Mouse (Mus musculus): ENCODE data around the gene Col13a1.

Col13a1 gene

DNA sequence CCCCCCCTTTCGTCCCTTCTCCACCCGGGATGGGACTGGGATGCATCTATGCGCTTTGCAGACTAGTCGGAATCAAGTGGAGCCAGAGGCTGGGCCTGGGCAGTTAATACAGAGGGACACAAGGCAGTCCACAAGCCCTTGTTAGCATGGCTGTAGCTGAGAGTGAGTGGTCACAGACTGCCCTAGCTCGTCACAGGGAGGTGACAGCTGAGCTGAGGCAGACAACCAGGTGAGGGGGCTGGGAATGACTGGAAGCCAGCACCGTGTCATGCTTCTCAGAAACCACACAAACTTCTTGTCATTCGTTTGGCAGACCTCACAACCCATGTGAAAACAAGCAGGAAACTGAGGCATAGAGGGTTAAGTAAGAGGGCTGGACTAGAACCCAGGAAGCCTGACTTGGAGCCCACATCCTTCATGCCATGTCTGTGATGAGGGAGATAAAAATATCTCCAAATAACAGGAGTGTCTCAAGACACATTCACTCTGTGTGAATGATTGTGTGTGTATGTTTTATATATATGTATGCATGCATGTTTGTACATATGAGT is 10.8 kb downstream of the Col13a1 start:
- DNase-seq (ENCODE audit: low spot score) = no peak

DNA sequence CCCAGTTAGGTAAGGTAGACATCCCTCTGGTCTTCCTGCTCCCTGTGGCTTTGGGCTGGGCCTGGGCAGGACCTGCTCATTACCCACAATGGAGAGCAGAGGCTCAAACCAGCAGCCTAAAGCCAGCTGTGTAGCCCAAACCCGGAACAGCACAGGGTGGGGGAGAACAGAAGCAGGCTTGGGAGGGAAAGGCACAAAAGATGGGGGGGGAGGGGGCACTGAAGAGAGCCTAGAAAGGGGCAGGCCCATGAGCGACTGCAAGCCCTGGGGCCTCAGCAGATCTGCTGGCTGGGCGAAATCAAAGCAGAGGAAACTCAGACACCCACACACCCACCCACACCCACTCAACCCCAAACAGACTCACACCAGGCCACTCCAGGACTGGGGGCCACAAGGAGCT is 11.7 kb downstream of the Col13a1 start:
- DNase-seq (ENCODE audit: low spot score) = no peak

DNA sequence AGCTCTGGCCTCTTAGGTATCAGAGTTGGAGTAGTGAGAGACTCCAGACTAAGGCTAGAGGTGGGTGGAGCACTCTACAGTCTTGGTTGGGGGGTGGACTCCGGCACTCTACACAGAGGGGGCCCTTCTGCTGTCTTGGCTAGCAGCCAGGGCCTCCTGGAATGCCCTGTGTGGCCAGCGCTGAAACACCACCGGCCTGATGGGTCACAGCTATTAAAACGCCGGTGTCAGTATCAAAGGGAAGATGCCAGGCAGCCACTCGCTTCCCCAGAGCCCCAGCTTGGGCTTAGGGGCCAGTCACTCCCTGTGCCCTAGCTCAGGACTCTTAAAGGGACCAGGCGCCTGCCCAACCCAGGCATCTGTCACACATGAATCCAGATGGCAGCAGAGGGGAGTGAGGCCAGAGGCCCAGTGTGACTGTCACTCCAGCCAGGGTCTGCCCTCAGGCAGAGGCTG is 13.5 kb downstream of the Col13a1 start:
- DNase-seq (ENCODE audit: low spot score) = peak; percentile 54

DNA sequence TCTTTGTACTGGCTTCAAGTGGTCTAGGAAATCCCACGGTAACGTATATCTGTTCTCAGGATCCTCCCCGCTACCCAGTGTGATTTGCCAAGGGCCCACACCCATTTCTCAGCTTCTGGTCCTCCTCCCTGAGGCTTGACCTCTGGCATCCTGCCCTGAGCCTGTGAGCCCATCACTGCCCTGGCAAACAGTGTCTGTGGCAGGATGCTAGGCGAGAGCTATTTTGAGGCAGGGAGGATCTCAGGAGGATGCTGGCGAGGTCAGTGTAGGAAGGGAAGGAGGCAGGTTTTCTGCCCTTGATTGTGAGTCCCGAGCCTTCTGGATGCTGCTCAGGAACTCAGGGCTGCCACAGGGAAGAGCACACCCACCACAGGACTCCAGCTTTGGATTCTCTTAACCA is 22.2 kb downstream of the Col13a1 start:
- no peak for DNase-seq (ENCODE audit: low spot score)

DNA sequence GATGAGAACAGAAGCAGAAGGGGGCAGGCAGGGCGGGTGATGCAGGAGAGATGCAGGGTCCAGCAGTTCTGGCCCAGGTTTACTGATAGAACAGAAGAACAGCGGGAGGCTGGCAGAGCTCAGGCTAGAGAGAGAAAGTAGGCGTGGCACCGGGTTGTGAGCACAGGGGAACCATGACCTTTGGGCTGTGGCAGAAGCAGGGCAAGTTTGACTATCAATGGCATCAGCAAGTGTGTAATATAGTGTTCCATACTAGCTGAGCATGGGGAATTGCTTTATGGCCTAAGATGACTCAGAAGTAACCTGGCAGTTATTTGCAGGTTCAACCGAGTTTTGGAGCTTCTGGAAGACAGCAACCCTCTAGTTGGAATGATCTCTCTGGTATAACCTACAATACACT is 25.0 kb downstream of the Col13a1 start:
- DNase-seq (ENCODE audit: low spot score) = no peak

DNA sequence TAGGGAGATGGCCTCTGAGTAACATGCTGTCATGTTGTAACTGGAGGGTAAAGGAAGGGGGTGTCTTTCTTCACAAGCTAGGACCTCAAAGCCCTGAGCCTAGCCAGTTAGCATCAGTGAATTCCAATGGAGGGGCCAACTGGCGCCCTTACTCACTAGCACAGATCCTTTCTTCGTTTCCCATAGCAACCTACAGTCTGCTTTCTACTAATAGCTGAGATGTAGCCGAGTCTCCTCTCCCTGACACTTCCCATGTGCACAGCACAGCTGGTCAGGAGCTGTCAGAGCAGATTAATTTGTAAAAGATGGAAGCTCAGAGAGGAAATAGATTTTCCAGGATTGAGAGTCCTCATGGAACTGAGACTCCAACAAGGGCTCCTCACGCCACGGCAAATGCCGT is 29.4 kb downstream of the Col13a1 start:
- no peak for DNase-seq (ENCODE audit: low spot score)

DNA sequence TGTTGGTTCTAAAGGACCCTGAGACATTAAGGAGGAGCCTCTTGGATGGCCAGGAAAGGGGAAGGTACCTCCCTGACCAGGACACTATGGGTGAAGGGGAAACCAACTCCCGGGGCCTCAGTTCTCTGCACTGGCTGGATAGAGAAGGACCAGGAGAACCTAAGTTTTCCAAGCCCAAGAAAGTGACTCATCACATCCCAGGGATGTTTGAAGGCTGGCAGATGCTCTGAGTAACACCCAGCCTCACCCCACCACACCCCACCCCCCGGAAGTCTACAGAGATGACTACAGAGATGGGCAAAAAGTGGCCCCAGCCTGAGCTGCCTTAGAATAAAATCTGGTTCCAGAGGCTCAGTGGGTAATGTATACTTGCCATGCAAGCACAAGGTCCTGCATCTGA is 34.5 kb downstream of the Col13a1 start:
- peak; percentile 36 for DNase-seq (ENCODE audit: low spot score)

DNA sequence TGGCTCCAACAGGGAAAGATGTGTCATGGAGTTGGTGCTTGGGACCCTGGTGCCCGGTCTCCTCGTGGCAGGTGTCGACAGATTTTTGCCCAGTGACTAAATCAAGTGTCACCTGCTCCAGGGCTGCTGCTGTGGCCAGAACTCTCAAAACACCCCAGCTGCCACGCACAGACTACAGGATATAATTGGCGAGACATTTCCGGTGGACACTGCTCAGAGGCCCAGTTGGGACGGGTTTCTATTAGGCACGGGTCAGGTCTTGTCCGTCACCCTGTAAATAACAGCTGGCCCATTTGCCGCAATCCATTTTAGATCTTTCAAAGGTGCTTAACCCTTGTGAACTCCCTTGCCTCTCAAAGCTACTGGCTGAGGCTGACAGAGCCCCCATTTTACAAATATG is 35.4 kb downstream of the Col13a1 start:
- DNase-seq (ENCODE audit: low spot score) = no peak

DNA sequence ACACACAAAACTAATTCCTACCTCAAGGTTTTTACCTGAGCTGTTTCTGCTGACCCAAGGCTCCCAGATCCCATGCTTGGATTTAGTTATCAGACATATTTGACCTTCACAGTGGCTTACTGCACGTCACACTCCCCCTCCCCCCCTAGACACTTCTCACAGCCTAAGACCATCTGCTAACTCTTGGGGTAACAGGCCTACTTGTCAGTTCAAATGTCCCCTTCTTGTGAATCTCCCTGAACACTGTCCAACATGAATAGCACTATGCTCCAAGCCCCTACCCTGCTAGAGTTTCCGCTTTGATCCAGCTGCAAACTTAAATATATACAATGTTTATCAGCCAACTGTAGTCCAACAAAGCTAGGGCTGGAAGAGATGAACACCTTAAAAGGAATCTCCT is 36.2 kb downstream of the Col13a1 start:
- DNase-seq (ENCODE audit: low spot score) = no peak

DNA sequence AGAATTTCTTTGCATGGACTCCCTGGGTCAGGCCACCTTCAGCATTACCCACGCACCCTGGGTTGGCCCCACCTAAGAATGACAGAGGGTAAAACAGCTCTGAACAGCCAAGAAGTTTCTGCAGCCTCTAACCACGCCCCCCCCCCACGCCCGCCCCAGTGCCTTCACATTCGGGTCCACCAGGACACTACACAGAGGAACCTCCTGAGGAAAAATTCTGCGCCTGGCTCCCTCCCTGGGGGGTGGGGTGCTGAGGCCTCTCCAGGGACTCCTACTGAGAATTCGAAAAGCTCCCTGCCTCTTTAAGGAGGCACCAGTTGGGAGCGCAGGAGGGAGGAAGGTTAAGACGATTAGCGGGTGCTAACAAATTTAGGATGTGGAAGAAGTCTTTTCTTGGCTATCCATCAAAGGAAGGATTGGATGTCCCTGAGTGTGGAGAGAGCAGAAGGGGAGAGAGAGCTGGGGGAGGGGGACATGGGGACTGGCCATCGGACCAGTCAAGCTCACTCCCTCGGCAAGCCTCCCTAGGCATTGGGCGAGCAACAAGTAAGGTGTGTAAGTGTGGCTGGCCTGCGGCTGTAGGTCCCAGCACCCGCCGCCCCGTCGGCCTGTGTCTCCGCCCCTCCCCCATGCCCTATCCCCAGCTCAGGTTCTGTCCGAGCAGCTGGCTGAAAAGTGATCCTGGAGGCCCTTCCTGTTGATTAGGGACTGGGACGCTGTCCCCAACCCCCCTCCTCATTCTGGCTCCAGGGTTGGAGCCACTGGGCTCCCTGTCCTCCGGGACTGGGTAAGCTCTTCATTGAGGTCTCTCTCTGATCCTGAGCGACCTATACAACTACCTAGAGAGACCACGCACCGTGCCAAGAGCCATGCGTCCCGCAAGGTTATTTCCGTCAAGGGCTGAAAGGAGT is 42.4 kb downstream of the Col13a1 start:
- DNase-seq (ENCODE audit: low spot score) = peak; percentile 59

DNA sequence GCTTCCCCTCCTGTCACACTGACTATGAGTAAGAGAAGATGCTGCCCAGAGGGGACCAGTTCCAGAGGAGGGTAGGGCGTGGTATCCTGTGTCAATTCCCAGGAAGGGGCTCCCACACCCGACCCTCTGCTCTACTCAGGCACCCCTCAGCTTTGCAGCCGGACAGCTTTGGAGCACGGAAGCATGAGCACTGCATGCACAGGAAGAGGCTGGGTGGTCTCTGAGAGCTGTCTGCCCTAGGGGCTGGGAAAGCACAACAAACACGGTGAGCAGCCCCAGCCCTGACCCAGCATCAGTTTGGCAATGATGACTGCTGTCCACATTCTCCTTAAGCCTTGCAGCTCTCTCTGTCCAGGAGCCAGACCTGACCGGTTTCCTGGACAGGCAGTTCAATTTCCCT is 47.2 kb downstream of the Col13a1 start:
- no peak for DNase-seq (ENCODE audit: low spot score)

DNA sequence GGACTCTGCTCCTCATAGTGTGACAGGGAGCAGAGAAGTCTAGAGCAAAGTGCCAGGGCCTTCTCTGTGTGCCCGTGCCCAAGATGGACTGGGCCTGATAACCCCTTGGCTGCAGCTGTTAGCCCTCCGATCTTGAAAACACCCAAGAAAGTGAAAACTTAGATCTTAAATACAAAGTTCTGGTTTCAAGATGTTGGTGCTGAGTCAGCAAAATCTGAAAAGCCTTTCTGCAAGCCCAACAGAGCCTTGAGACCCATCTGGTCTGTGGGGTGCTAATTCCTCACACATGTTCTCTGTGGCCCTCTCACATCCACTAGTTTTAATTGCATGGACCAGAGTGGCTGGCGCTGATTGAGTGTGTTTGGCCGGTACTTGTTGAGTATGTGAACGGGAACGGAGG is 49.0 kb downstream of the Col13a1 start:
- no peak for DNase-seq (ENCODE audit: low spot score)

DNA sequence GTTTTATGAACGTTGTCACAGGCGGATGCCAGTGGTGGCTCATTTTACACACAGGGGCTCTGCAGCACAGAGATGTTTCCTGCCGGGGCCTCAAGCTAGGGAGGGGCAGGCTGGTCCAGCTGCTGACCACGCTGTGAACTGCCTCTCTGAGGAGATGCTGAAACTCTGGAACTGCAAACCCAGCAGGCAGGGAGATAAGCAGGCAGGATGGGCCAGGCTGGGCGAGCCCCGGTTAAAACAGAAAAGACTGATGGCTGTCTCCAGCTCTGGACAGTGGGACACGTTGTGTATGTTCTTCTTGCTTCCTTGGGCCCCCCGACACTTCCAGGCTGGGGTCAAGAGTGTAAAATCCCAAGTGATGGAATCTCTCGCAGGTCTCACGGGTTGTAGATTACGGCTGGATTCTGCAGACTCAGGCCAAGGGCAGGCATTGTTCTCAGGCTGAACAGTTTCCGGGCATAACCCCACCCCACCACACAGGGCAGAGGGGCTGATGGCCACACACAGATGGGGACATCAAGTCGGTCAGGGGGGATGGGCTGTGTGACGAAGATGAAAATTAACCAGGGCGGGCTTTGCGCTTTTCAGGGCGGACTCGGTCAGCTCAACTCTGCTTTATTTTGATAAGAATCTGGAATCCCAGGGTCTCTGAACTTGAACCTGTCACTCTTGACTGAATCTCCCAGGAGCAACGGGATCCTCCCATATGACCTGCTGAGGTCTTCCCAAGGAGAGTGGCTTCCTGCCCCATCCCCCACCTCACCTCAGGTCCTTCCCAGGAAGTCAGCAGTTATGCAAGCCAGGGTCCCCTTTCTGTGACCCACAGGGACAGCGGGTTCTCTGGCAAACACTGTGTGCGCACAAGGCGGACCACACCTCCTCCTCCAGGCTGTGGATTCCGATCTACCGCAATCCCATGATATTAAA is 49.9 kb downstream of the Col13a1 start:
- DNase-seq (ENCODE audit: low spot score) = peak; percentile 49

DNA sequence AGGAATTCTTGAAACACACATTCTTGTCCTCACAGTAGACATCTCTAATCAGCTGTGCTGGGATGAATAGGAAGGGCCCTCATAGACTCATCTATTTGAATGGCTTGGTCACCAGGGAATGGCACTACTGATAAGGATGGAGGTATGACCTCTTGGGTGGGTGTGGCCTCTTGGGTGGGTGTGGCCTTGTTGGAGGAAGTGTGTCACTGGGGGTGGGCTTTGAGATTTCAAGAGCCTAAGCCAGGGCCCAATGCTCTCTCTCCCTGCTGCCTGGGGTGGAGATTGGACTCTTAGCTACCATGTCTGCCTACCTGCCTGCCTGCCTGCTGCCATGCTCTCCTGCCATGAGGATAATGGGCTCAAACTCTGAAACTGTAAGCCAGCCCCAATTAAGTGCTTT is 53.2 kb downstream of the Col13a1 start:
- DNase-seq (ENCODE audit: low spot score) = no peak

DNA sequence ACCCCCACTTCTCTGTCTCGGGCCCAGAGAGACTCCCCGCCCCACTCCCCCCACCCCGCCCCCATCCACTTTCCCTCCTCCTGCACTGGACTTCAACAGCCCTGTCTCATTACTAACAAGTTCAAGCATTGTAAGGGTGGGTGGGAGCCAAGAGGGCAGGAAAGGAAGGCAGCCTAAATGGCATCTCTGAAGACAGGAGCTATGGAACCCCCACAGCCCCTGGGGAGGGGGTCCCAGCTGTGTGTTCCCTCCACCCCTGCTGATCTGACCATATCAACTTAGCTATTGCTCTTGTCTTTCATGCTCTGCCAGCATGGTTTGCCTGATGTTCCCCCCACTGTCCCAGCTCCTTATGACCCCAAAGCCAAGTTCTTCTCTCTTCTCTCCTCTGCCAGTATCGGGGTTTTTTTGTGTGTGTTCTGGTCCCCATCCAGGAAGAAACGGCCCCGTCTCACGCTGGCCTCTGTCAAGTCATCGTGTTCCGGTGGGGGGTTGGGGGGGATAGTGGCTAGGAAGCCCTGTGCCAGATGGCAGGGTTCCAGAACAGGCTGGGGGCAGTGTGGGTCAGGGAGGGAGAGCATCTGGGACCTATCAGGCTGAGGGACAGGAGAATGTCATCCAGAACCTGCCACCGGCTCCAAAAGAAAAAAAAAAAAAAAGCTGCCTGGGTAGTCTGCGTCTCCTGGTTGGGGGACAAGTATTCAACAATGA is 58.1 kb downstream of the Col13a1 start:
- peak; percentile 70 for DNase-seq (ENCODE audit: low spot score)

DNA sequence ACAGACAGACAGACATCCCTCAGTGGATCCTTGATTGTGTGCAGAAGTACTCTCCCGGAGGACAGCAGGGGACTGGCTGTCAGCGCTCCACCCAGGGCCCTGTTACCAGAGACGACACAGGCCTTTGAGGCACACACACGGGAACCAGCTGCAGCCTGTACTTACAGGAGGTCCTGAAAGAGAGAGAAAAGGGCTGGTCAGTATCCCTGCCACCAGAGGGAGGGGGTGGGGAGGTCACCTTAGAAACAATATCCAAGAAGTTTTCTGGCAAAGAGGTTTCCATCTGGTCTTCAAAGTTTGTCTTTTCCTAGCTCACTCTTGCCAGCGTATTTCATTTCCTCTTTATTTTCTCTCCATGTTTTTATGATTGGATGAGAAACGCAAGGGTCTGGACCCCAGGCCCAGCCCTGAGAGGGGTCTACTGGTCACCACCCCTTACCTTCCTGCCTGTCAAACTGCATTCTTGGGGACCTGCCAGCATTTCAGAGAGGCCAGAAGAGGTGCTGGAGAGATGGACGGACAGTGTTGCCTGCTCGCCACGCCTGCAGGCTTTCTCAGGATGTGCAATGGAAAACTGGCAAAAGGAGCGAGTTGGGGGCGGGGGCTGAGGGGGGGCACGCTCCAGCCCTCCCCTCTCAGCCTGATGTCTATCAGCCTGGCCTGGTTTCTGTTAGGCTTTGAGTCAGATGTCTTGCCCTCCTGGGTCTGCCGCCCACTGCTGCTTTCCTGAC is 58.8 kb downstream of the Col13a1 start:
- DNase-seq (ENCODE audit: low spot score) = peak; percentile 75

DNA sequence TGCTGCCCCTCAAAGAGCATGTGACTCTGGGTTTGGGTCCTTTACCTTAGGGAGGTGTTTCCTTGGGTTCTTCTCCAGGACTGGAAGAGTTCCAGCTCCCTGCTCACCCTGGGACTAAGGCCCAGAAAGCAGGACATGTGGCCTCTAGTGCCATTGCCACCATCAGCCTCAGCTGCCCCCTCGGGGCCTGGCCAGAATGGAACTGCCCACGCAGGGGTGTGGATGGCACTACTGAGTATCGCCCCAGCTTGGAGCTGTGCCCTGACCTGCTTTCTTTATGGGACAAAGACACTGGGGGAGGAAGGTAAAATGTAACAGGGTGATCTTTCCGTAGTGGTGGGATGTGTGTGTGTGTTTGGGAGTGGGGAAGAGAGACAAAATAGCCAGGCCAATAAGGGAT is 59.4 kb downstream of the Col13a1 start:
- DNase-seq (ENCODE audit: low spot score) = peak; percentile 39

DNA sequence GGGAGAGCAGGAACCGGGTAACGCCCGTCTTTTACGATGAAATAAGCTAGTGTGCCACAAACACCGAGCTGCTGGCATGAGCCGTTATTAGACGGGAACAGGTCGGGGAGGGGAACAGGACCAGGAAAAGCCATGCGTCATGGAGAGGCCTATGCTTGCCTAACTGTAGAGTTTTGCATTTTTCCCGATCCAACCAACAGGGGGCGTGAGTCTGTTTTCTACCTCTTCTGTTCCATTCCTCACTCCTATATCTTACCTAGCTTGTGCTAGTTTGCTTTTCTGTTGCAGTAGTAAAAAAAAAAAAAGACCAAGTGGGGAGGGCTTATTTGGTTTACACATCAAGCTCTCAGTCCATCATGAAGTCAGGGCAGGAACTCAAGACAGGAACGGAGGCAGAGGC is 61.8 kb downstream of the Col13a1 start:
- no peak for DNase-seq (ENCODE audit: low spot score)

DNA sequence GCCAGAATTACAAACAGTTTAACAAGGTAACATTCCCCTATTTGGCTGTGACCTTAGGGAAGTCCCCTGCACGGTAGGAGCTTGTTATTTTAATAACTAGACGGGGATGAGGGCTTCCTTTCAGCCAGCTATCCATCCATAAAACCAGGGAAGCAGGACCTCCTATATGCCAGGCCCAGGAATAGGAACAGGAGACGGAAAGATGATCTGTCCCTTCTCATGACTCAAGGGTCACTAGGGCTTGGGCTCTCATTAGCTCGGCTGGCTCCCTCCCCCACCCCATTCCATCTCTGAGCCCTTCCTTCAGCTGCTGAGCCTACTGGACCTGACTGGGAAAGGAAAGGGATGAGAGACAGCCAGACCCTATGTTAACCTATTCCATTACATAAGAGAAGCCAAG is 67.1 kb downstream of the Col13a1 start:
- DNase-seq (ENCODE audit: low spot score) = no peak

DNA sequence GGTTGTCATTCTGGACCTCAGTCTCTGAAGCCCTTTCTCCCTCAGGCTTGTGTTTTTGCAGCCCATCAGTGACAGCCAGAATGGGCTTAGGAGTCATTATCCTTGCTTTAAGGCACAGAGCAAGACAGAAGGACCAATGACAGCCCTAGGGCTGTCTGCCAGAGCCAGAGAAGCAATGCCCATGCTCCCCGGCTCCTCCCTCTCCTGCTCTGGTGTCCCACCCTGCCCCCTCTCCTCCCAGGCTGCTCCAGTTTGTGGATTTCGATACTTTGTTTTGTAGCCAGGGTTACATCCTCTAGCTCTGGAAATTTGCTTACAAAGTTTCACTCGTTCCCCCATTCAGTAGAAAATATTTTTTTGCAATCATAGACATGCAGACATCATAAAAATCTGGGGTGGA is 69.9 kb downstream of the Col13a1 start:
- DNase-seq (ENCODE audit: low spot score) = peak; percentile 53

DNA sequence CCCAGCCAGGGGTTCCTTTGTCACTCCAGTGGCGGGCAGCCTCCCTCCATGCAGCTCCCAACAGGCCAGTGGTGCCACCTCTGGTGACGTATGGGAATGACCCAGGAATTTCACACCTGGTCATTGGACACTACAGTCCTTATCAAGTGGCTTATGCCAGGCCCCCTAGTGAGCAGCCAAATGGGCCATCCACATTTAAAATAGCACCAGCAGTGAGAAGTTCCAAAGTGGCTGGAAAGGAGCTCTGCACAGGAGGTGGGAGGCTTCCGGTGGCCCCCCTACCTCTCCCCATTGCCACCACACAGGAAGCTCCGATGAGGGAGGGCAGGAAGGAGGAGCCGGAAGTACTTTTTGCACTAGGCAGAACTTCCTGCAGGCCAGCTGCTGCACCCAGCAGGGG is 72.7 kb downstream of the Col13a1 start:
- DNase-seq (ENCODE audit: low spot score) = no peak

Data from MN1 (cell line).